Mouse (Mus musculus) erythroblast, embryonic 14.5 days (primary cell): Measurements from ENCODE around the gene Hoxc9.

Source experiments
- GATA1 ChIP-seq: IDR thresholded peaks from 2 replicates; pipeline ENCODE4 v1.6.1; 2012; ENCODE audit warnings: low read length, inconsistent platforms, mixed read lengths
- TAL1 ChIP-seq: IDR thresholded peaks from 3 replicates; pipeline ENCODE4 v1.6.1; 2012; ENCODE audit warnings: low read length, inconsistent platforms, mixed read lengths

DNA sequence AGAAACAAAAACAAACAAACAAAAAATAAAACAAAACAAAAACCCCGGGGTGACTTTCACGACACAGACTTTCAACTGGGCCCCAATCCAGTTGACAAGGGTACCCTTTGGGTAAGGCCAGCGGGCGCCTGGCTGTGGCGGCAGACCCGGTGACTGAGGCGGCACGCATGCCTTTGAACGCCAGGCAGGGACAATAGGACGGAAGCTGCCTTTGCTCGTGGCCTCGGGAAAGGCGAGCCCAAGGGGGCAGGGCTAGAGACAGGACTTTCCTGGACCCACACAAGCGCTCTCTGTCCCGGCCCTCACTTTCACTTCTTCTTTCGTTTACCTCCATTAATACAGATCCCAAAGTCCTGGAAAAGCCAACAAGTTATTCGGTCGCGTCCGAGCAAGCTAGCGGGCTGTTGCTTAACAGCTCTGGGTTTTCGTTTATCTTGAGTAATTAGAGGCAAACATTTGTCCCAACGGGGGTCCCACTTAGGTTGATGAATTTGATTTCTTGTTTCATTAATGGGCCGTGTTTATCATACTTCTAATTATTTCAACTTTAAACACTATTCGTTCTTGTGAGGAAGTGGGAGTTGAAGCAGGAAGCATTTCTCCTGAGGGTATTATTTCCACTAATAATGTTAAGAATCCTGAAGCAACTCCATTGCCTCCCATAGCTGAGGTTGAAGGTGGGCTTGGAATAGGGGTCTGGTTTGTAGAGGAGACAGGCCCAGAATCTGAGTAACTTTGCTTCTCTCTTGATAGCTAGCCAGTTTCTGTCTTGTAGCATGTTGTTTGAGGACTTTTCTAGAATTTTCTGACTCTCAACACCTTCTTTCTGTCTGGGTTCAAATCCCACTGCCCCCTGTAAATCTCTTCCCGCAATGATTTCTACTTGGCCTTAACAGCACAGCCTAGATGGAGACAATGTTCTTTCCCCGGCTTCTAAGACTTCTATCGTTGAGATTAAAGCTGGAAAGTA lies 12.3 kb upstream of the Hoxc9 start:
- TF ChIP-seq TAL1: no peak
- no peak for TF ChIP-seq GATA1
